Mouse (Mus musculus) spleen, adult 12 weeks (tissue): ENCODE data around the gene AI413582.
A peak's percentile ranks its signal among the peaks of the same experiment; 100 is the strongest.

Experiments used
- DNase-seq: peaks from one replicate; pipeline ENCODE4 v3.0.0; 2022; ENCODE audit warnings: low spot score

The AI413582 gene

GRCm38 (mm10) chr17:27555512-27556172 lies 9.9 kb downstream of the AI413582 start:
- DNase-seq = peak; percentile 73

DNA sequence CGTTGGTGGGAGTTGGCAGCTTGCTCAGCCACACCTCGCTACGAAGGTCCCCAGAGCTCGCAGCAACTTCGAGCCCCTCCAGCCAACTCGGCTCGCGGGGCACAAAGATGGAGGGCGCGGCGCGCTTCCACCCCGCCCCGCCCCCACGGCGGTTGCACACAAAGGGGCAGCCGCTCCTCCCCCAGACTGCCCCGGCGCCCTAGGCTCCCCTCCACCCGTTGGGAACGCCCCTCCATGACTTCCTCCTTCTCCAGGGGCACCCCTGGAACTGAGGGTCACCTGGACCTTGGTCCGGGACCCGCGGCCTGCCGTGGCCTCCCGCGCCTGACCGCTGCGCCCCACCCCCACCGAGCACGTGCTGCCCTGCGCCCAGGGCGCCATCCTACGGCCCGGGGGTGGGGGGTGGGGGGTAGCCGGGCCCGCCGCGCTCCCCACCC lies 10.5 kb downstream of the AI413582 start:
- peak; percentile 27 for DNase-seq

DNA sequence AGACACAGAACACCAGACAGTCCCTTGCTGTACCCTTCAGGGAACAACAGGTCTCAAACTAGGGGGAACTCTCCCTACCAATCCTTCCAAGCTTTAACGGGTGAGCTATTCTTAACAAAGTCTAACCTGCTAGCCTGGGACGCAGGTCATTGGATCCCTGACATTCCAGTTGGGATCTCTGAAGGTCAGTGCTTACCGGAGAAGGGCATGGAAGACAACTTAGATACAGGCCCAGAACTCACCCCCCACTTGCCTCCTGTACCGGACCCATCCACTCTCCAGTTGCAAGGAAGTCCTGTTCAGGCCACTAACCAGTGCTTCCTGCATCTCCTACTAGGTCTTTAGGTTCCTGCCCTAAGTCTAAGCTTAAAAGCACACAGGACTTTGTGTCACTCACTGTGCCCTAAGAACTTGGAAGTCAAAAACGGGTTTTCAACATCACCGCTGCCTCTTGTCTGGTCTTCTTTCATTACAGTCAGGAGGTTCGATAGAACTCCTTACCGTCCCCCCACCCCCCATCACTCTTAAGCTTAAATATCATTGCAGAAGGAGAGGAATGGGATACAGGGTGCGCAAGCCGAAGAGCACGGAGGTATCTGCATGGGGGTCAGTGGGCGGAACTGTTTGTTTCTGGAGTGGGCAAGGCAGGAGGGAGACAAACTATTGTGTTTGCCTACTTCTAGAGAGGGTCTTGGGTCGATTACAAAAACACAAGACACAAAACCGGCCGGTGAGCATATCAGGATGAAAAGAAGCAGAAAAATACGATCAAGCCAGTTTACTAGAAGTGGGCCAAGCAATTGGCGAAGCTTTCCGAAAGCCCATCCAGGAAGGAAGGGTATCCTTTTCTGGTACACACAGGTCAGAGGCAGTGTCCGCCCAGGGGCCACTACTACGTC lies 11.2 kb downstream of the AI413582 start:
- no peak for DNase-seq

- no peak for DNase-seq
Measured at GRCm38 (mm10) chr17:27552215-27553201, 13.0 kb downstream of the AI413582 start.

- DNase-seq = no peak
Measured at GRCm38 (mm10) chr17:27551393-27551940, 14.1 kb downstream of the AI413582 start.

DNA sequence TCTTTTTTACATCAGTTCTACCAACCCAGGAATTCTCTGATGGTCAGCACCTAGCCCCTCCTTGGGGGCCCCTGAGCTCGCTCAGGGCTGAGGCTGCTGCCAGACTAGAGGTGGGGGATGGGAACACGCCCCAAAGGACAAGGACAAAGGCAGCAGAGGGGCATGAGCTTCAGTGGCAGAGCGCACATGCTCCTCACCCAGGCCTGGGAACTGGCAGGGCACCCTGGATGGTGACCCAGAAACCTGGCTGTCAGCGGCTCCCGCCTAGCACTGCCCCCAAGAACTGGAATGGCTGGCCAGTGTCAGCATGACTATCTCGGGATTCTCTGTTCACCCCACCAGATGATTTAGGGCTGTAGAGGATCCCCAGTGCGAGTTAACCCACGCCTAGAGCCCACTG lies 16.3 kb downstream of the AI413582 start:
- no peak for DNase-seq

- no peak for DNase-seq
Measured at GRCm38 (mm10) chr17:27547253-27547868, 18.2 kb downstream of the AI413582 start.

DNA sequence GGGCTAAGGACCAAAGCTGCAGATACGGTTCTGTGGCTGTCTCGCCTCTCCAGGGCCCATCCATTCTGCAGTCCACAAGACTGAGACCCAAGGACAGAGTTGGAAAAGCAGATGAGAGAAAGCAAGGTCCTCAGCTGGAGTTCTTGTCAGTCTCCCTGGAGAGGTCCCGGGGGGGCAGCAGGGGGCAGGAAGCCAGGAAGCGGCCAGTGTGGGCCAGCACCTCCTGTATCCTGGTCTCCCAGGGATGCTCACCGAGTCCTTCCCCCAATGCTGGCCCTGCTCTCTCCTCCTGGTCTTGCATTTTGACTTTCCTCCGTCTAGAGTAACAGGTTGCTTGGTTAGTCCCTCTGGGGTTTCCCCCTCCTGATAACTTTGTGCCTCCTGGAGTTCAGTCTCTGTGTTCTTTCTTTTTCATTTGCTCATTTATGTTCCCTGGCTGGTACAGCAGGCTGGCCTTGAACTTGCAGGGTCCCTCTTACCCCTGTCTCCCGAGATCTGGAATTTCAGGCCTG lies 18.9 kb downstream of the AI413582 start:
- DNase-seq = no peak

DNA sequence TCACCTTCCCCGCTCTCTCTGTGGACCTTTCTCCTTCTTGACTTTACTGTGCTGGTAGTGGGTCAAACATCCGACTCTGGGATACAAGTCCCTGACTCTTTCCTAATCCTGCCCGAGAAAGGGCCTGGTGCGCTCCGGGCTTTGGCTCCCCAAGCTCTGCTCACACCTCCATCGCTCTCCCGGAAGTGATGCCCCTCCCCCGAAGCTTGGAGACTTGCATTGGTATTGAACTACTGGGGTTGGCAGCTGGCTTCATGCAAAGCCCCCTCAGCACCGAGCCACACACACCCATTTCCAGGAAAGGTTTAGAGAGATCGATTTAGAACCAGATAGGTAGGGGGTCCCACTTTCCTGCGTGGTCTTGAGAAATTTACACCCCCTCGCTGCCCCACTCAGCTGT lies 19.6 kb downstream of the AI413582 start:
- DNase-seq = no peak

DNA sequence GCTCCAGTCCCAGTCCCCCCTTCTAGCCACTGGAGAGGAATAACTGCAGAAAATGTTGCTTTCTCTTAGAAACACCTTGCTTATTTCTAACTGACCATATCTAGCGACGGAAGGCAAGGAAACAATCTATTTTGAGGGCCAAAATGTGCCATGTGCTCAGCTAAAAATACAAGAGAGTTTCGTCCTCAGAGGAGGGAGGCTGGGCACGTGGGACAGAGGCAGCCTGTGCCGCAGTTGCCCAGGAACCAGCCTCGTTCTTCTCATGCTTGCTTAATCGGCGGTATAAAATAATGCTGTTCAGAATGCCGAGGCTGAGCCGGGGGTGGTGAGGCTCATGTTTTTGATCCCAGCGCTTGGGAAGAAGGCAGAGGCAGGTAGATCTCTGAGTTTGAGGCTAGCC lies 21.0 kb downstream of the AI413582 start:
- DNase-seq = no peak

GRCm38 (mm10) chr17:27541984-27542383 lies 23.6 kb downstream of the AI413582 start:
- no peak for DNase-seq

DNA sequence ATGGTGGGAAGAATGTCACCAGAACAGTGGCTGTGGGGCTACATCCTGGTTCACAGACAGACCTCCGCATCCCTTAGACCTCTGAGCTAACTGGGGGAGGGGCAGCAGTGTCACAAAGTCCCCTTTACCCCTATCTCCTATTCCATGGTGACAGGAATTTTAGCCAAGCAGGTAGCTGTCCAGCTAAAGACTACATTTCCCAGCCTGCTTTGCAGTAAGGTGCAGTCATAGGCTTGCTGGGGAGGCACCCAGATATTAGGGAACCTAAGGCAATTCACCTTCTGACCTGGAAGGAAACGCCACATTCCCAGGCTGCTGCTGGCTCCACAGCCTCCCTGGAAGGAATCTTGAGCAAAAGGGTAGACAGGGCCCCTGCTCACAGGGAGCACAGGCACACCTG lies 24.3 kb downstream of the AI413582 start:
- DNase-seq = no peak

DNA sequence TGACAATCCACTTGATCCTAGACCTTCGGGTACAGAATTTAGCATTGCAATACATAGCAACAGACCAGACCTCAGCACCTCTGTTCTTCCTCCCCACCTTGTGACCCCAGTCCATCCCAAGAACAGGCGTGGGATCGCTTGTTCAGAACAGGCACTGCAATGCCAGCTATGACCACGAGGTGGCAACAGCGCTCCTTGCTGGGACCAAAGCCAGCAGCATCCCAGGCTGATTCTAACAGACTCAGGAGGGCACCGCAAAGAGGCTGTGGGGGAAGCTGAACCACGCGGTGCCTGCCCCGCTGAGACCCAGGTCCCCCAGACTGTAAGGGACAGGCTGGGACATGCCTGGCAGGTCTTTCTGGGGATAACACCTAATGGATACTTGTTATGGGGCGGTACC lies 30.8 kb downstream of the AI413582 start:
- peak; percentile 72 for DNase-seq

DNA sequence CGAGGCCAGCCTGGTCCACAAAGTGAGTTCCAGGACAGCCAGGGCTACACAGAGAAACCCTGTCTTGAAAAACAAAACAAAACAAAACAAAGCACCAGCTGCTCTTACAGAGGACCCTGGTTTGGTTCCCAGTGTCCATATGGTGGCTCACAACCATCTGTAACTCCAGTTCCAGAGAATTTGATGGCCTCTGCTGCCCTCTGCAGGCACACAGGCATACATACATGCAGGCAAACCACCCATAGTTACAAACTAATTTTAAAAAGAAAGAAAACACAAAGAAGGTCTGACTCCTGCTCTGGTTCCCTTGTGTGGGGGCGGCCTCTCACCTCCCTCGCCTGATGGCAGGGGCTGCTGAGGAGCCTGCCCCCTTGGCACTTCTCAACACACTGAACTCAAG lies 32.2 kb downstream of the AI413582 start:
- DNase-seq = no peak

- DNase-seq = no peak
Measured at GRCm38 (mm10) chr17:27532095-27532494, 33.5 kb downstream of the AI413582 start.

DNA sequence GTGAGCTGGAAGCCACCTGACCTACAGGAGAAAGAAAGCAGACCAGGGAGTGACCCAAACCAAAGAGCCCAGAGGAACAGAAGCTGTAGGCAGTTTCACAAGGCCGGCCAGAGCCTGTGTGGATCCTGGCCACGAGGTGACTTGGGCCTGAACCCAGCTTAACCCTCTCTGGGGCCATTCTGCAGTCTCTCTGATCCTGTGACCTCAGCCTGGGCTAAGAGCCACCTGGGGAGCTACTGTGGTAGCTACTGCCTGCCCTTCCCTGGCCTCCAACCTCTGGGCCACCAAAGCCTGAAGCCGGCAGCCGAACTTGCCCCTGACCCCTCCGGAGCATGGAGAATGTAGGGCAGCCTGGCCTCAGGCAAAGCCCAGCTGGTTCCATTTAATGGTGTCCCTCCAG lies 36.8 kb downstream of the AI413582 start:
- DNase-seq = no peak

GRCm38 (mm10) chr17:27528030-27528429 lies 37.5 kb downstream of the AI413582 start:
- DNase-seq = no peak

DNA sequence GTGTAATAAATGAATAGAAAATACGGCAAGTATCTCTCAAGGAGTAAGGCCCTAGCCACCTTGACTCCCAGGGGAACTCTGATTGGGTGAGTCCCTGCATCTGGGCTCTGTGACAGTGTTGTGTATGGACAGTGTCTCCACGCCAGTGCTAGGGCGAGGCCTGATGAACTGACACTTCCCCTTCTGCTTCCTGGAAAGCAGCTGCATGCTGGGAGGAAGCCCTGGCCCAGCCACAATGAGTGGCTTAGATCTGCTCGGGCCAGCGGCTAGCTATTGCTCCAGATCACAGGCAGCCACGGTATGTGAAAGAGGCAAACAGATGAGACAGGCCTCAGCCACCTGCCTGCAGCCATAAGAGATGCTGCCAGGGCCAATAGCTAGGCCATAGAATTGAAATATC lies 38.4 kb downstream of the AI413582 start:
- no peak for DNase-seq

- no peak for DNase-seq
Measured at GRCm38 (mm10) chr17:27523121-27523520, 42.4 kb downstream of the AI413582 start.

DNA sequence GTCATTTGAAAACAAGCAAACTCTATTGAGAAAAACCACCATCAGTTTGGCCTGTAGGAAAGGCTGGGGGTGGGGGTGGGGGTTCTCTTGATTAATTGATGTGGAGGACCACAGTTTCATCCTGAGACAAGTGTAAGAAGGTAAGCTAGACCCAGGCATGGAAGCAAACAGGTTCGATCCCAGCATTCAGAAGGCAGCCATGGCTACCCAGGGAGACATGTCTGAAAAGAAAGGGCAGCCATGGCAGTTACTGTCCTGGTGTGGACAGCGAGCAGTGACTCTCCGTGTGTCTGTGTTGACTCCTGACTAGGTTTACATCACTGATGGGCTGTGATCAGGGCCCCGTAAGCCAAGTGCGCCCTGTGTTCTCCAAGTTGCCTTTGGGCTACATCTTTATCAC lies 44.3 kb downstream of the AI413582 start, which contains the start of gene Grm4:
Grm4 (minus strand) TSS at position 101 of the 400 bp plus-strand sequence.
- no peak for DNase-seq

DNA sequence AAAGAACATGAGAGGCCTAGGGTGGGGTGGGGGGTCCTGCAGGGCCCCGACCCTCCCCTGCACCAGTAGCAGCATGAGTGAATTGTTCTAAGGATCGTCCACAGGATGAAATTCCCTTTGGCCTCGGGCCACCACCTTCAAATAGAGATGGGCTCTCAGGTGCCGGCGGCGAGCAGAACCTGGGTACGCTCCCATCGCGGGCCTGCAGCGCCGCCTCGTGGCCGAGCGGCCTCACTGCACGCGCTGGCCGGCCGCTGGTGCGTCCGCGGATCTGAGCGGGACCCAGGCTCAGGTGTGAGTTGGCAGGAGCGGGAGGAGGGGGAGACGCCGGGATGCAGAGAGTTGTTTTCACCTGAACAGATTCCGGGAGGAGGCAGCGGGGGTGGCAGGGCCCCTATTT lies 45.0 kb downstream of the AI413582 start:
- peak; percentile 51 for DNase-seq
